Mouse (Mus musculus) gastrocnemius, postnatal 10 days (tissue): ENCODE results near the gene Auts2. TPM values are rescaled to one million over a fixed set of nuclear protein-coding genes. Genes with fewer than 3 reads are reported as not detected.

Experiments
- DNase-seq: peaks from one replicate; pipeline ENCODE4 v3.0.0; 2021; ENCODE audit warnings: mixed read lengths
- total RNA-seq, 2 experiments: library from RNA; stranded (reverse); gene quantifications; 2 replicates each; pipeline ENCODE4 v1.2.3; 2021

Auts2 gene
- total RNA-seq, 2 experiments from 2014 or later: 36.2 to 49.1 TPM

DNA sequence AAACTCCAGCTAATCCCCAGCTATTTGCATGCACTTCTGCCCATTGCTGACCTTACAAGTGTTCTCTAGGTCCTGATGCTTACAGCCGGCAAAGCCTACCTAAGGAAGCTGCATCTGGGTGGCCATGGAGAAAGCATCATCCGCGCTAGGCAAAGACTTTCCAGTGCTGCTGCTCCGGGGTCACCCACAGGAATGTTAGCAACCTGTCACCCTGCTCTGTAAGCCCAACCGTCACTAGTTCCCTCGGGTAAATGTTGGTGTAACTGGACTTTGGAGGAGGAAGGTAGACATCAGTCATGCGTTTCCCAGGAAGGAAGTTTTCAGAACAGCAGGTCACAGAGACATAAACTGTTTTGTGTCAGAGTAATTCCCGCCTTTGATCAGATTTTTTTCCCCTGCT, 287.6 kb downstream of the Auts2 start:
- DNase-seq: no peak

DNA sequence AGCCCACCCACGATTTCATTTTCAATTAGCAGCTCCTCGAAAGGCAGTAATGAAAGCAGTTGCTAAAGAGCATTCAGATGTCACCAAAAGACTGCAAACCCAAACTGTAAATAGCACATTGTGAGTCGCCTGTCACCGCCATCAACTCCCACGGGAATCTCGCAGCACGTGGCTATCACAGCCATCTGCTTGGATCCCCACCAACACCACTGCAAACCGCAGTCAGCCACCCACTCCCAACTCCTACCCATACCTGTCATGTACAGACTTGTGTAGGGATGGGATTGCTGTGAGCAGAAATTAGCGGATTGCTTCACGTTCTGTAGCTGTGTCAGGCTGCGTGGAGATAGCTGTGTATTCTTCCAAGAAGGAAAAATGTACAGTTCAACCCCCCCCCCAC, 293.6 kb downstream of the Auts2 start:
- no peak for DNase-seq

DNA sequence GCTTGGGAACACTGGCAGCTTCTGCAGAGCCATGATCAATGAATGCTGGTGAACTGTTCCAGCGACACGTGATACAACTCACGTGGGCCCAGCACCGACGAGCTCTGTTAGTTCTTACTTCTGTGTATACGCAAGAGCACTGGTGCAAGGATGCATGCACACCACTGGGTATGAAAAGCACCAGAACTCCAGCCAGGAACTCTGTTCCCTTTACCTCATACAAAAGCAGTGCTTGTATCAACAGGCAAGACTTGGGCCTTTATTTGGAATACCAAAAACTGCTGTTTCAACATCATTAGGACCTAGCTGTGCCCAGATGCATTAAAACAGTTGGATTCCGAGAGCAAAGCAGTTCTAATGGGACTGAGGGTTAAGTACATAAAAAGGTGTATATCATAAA, 295.1 kb downstream of the Auts2 start:
- no peak for DNase-seq

DNA sequence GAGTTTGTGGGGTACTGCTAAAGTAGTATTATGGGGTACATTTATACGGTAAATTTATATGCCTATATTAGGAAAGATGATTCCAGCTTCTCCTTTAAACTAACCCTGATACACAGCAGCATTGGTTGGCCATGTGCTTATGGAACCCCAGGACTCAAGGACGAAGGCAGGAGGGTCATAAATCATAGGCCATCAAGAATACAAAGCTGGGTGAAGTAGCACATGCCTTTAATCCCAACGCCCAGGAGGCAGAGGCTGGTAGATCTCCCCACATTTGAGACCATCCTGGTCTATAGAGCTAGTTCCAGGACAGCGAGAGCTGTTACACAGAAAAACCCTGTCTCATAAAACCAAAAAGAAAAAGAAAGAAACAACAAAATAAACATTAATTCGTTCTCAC, 307.7 kb downstream of the Auts2 start:
- no peak for DNase-seq

DNA sequence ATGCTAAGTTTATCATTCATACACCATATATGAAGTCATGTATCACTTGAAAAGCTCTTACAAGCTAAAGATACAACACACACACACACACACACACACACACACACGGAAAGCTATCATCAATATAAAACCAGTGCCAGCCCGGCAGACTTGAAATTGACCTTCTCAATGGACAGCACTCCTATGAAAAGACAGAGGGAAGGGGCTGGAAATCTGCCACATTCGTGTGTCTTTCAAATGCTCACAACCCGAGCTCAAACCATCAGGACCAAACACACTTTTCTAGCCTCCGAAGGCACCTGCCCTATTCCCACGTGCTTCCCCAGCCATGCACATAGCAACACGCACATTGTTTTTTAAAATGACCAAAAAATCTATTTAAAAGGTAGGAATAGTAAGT, 308.7 kb downstream of the Auts2 start:
- DNase-seq: no peak

DNA sequence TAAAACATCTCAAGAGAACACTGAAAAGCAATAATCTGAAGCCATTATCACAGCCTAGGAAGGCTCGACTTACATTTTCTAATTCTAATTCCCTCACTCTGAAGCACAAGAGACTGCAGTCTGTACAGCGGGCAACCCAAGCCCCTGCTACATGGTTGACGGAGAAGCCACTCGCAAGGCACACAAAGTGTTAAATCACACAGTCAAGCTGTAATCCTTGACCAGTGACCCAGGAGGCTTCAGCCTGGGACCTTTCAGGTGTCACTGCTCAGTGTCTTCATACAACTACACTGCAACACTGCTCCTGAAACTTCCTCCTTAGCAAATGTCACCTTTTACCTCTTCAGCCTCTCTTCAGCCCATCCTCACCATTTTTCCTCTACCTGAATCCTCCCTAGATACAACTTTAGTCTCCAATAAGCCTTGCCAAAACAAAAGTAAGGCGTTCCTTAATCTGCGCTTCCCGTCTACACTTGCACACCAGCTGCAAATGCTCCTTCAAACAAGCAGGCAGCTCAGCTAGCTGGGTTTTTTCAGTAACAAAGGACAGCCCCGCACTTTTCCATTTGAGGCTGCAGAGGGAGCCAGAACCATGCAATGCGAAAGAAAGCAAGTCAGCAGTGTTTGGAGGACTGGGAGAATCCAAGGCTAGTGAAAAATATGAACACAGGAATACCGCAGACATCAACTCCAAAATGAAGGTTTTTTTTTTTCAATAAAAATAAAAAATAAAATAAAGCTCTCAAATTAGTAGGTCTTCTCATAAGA, 311.7 kb downstream of the Auts2 start:
- peak; percentile 42 for DNase-seq

DNA sequence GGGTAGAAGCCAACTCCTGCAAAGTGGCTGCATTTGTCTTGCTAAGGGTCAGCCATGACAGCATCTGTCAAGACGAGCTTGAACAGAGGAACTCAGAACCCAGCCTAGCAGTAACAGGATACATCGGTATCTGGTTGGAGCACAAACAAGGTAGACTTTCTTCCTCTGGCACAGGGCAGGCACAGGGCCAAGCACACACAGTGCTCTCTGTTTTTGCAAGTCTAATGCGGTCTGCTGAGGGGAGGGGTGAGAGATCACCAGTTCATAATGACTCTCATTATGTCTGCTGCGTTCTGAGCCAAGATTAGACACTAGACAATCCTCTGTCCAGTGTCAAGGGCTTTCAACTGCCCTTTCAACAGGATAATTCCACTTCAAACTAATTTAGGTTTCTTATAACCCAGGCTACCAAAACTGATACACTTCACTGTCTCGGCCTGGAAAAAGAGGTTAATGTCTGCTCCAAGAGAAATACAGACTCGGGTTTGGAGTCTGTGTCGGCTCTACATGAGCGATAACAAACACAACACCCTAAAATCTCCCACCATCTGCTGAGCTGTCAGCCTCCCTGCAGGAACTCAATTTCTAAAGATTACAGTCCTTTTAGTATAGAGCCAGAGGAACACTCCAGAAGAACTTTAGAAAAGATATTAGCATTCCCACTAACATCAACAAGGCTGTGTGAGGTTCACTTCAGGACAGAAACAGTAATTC, 313.3 kb downstream of the Auts2 start:
- peak; percentile 34 for DNase-seq

DNA sequence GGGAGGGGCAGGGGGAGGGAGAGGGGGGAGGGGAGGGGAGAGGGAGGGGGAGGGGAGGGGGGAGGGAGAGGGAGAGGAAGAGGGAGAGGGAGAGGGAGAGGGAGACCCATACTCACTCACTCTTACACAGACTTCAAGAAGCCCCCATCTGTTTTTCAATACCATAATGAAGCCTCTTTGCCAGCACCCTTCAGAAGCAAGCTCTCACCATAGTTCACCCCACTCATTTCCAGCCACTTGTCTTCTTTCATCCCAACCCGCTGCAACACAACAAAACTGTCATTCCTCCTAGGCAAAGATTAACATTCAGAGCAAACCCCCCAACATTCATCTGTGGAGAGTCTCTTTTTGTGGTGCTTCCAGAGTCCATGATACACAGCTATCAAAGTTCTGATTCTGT, 314.1 kb downstream of the Auts2 start:
- DNase-seq: no peak

DNA sequence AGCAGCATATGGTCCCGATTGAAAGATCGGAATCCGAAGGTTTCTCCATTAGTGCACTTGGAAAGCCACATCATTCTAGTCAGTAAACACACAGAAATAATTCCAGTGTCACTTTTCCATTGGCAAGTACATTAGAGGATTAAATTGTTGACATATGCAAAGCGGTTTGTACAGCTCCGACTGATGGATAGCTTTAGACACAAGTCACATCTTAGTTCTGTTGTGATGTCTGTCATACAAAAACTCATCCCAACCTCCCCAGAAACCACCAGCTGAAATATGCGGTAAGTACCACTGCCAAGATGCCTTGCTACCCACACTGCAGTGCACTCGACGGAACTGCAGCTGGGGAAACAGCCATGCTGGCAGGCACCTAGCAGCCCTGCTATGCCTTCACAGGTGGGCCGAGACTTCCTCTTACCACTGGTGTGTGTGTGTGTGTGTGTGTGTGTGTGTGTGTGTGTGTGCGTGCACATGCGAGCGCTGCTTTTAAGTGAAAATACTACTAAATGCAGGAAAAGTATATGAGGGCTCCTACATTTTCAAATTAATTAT, 322.7 kb downstream of the Auts2 start:
- DNase-seq: no peak

DNA sequence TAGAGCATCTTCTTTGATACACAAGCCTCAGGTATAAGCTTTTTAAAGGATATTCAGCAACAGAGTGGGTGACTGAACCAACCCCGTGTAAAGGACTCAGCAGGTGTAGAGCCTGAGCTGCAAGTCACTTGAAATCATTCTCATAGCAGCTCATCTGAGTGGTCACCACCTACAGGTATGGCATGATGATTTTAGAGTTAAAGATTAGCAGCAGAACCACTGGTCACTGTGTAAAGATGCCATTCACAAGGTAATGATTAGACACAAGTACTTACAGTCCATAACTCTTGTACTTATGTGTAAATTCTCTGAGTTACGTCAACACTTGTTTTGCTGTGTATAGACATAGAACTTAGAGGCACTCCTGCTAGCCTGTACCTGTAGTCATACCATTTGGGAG, 327.0 kb downstream of the Auts2 start:
- no peak for DNase-seq

DNA sequence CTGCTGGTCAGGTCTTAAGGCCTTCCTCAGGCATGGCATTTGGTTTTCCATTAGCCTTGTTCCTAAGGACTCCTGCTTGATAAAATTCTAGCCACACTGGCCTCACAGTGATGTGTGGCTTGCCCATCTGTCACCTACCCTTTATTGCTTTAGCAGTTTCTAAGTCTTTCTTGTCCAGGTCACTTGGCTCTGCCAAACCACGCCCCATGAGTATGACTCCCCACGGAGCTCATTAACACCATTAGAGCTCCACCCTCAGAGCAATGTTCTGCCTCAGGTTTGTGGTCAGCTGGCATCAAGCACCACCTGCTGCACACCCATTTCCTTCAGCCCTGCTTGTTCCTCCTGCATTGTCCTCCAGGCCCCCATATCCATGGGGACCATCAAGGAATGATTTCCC, 330.7 kb downstream of the Auts2 start:
- DNase-seq: no peak

DNA sequence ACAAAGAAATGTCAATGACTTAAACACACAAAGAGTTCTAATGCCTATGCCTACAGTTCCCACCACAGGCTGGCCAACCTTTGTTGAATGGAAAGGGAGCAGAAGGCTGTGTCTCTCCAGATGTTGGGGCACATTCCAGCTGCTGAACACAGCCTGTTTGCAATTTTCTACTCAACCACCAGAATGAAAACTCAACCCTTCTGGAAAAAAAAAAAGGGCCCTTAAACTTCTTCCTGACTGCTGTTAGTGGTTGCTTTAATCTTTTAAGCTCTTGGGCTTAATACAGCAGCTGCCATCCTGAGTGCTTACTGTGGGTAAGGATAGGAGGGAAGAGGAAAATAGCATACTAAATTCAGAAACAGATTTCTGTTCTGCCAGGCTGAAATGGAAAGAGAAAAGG, 333.4 kb downstream of the Auts2 start:
- no peak for DNase-seq

DNA sequence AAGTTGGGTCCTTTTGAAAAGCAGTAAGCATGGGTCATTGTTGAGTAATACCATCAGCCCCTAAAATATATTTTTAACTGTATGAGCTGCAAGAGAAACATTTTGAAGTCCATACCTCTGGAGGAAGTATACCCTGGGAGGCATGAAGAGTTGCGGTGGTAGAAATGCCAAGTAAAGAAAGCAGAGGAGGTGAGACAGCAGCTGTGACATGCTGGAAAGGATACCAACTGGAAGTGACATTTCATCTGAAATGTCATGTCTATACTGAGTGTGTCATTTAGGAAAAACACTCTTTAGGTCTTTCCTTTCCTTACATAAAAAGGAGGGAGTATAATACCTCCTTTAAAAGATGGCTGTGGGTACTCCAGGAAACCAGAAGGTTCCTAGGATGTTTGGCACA, 336.9 kb downstream of the Auts2 start:
- DNase-seq: no peak

DNA sequence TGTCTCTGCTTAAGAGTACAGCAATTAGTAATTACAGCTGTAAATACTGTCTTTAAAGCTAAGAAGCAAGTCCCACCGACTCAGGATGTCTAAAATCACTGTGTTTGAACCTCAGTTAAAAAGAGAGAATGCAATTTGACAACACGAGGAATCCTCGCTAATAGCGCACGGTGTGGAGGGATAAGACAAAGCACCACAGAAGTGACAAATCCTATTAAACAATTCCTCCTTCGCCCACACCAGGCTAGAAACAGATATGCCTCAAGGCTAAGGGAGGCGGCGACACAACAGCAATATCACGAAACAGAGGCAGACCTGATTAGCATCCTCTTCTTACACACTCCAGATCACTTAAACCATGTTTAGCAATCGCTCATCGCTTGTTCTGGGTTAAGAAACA, 339.3 kb downstream of the Auts2 start:
- DNase-seq: no peak

DNA sequence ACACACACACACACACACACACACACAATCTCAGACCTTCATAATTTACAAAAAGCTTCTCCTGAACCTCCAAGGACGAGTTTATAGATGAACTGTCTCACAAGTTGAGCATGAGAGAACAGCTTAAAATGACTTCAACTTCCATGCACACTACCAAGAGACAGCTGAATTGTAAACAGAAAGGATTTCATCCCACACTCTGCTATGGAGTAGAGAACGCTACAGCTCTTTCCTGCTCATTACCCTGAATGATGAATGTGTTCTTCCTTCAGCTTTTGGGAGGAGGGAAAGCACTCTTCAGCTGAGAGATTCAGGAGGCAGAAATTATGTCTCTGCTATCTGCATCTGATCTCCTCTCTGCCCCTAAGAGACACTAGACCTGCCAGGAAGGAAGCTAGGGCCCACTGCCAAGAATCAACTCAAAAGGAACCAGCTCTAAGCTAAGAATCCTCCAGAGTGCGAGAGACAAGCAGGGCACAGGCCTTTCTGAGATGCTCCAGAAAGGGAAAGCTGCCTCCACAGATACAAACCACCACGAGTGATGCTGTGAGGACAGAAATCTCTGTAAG, 342.0 kb downstream of the Auts2 start:
- peak; percentile 18 for DNase-seq

DNA sequence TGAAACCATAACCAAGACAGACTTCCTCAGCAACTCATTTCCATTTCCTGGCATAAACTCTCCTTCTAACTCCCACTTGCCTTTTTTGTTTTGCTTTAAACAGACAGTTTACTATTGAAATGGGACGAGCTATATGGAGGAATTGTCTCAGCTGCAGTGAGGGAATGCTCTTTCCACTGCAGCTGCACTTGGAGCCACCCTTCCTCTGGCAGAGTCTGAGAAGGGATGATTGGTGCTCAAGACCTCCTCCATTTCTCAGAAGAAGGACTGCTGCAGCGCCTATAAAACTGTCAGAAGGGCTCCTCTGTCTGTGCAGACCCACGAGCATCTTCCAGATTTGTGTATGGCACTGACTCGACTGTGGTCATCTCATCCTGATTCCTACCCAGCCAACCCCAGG, 342.5 kb downstream of the Auts2 start:
- no peak for DNase-seq

DNA sequence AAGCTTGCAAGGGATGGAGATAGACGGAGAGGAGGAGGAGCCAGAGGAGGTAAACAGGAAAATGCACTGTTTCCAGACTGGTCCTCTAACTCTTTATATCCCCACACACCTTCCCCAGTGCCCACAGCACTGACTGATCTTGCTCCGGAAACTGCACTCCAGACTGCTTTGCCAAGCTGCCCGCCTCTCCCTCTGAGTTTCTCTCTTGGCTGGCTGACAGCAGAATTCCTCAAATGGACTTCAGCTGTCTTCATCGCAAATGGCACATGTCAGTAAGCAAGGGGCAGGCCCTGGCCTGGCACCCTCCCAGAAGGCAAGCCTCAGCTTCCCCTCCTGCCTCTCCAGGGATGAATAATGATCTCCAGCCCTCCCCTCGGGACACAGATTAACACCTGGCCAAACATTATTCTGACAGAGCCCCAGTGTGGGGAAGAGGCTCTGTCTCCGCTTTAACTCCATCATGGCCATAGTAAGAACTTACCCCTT, 348.1 kb downstream of the Auts2 start:
- DNase-seq: peak; percentile 45

DNA sequence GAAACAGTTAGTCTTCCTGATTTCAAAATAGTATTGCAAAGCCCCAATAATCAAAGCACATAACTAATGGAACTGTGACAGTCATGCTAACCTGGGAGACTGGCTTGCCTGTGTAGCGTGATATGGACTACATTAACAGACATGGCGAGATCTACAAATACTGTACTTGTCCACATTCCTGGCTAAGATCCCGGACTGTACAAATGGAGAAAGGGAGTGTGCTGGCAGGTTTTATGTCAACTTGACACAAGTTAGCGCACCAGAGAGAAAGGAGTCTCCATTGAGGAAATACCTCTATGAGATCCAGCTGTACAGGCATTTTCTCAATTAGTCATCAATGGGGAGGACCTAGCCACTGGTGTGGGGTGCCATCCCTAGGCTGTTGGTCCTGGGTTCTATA, 353.0 kb downstream of the Auts2 start:
- no peak for DNase-seq

DNA sequence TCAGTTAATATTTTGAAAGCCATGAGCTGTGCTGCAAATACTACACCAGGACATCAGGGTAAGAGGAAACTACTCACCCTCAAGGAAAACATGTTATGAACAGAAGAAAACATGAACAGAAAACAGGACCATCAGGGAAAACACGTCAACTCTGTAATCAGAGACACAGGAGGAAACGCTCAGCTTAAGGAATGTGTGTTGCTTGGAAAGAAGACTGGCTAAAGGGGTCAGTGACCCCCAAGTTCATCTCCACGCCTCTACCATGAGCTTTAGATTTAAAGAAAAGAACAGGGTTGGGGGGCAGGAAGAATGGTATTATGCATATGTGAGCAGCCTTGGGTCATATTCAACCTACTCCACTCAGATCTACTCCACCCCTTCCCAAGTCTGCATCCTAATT, 356.5 kb downstream of the Auts2 start:
- DNase-seq: no peak

DNA sequence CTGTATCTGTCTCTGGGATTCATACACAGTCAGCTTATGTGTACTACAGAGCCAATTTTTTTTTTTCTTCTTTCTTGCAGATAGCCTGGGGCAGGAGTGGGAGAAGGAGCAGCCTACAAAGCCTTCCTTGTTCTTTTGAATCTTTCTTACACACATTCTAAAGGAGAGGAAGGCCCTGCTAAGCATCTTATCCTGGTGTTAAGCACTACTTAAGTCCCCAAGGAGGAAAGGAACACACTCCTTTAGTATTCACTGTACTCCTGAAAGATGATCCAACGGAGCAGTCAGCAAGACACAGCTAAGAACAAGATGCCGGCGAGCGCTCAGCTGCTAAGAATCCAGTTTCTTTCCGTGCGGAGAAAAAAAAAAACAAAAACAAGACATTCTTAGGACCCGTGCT, 356.9 kb downstream of the Auts2 start:
- DNase-seq: no peak

DNA sequence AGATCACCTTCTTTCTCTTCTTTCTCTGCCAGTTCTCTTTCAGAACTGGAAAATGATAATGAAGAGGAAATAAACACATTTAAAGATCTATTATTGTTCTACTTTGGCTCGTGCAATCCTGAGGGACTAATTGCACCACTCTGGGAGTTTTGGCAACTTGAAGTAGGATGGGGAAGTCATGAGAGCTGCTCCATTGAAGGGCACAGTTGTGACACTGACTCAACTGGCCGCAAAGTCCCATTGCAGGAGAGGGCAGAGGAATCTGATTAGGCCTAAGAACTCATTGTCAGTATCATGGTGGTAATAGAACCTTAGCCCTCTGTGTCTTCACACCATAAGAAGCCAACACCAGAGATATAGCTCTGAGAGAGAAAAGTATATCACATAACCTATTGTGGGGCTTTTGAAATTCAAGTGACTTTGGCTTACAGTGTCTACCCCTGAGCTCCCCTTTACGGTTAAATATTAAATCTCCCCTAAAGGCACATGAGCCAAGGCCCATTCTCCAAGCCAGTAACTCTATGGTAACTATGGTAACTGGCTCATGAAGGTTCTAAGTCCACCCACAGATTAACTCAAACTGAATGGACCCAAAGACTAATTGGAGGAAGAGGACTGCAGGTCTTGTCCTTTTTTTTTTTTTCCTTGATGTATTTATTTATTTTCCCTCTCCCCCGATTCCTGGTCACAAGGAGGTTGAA, 358.6 kb downstream of the Auts2 start:
- DNase-seq: no peak

DNA sequence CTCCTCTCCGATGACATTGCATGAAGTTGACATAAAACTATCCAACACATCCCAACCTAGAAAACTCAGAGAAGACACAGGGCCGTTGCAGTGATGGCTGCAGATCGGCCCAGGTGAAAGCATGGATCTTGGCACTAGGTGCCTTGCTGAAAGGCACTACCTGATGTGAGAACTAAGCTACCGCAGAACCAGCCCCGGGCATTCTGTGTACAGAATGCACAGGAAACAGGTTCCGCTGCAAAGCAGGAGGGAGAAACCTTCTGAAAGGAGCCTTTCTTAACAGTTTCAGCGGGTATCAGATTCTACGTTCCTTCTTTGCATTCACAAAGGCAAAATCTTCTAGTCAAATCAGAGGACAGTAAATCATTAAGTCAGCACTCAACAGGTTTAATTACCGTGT, 361.1 kb downstream of the Auts2 start:
- no peak for DNase-seq

DNA sequence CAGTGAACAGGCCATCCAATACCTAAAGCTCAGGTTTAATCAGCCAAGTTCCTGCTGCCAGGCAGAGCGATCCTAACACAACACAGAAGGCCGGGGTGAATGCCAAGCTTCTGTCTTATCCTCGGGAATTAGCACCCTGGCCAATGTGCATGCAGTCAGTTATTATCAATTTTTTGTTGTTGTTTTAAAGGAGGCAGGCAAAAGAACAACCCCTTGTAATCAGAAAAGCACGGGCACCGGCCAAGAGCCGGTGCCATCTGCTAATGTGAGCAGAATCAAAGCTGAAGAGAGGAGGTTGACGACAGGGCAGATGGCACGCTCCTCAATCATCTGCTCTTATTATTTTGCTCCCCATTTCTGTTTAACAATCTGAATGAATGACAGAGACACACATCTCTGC, 373.1 kb downstream of the Auts2 start:
- DNase-seq: no peak
